Mouse (Mus musculus) brain, embryonic 14.5 days (tissue): ENCODE measurements around the gene Zfp566.
"Not testable (repeated sequence)": the region's sequence is repeated elsewhere in the genome, so short reads cannot be mapped to it uniquely, and the experiment has no call there.

Source experiments
- CTCF ChIP-seq: fragments of 200-500 bp; IDR thresholded peaks from 2 replicates; pipeline ENCODE4 v1.5.1; 2012; ENCODE audit warnings: inconsistent platforms, mild to moderate bottlenecking, moderate library complexity, borderline replicate concordance; ENCODE audit not compliant: insufficient read depth, insufficient read length; ENCODE audit errors: extremely low read depth
- POLR2A ChIP-seq: fragments of 200-500 bp; IDR thresholded peaks from 2 replicates; pipeline ENCODE4 v1.6.1; 2012; ENCODE audit warnings: mild to moderate bottlenecking, inconsistent platforms, borderline replicate concordance; ENCODE audit not compliant: poor library complexity, insufficient read depth, insufficient read length, severe bottlenecking; ENCODE audit errors: extremely low read depth

DNA sequence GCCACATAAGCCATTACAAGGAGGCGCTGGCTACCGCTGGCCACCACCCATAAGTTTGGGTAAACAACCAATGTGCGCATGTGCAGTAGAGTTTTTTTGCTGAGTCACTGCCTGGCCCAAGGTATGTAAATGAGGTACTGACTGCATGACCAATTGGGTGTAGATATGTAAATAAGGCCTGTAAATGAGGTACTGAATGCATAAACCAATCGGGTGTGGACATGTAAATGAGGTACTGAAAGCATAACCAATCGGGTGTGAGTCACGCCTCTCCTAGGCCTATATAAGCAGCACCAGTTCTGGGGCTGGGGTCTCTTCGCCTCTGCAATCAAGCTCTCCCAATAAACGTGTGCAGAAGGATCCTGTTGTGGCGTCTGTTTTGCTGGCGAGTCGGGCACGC, 27.6 kb upstream of the Zfp566 start:
- not testable (repeated sequence) for TF ChIP-seq CTCF, POLR2A
